ENCODE assay signal across 14 mouse cellular contexts in genomic region chr2:129227011-129227529, GRCm38 (mm10). TPM values are rescaled to one million over a fixed set of nuclear protein-coding genes. Genes with fewer than 3 reads are reported as not detected.
A peak's percentile ranks its signal among the peaks of the same experiment; 100 is the strongest.
DNase-seq lines count a peak whose midpoint lies in the region; ATAC-seq and TF ChIP-seq lines count a peak whose summit lies in the region.
"Had no signal": no experiment of that assay in that cellular context is flagged by ENCODE, and none has a peak within 500 bp of the region (broad histone marks: within the 10 kb centered on the region; RNA-seq: fewer than 3 reads in every experiment).

No protein-coding gene starts in this region.

- H3K4me3 ChIP-seq in heart, embryonic 13.5 days: no peak overlapping the region
- H3K4me3 ChIP-seq in E14TG2a.4 (replicated peaks; ENCODE audit: low read length): peak overlapping the region; percentile 59
- H3K4me3 ChIP-seq in ES-E14 (ENCODE audit: insufficient read depth in 1 of 2, low read depth in 1 of 2, low read length in 2 of 2, poor library complexity in 1 of 2, severe bottlenecking in 1 of 2): peak overlapping the region; percentile 1 to 42; a peak in 2 of 4 replicates
- H3K4me3 ChIP-seq in liver, embryonic 11.5 days (ENCODE audit: low read depth, low read length): no peak overlapping the region
- H3K4me3 ChIP-seq: embryonic facial prominence, embryonic 13.5 days; neural tube, embryonic 15.5 days had no signal

- DNase-seq in heart, postnatal 14 days: no peak
- no peak for DNase-seq in ES-E14 (ENCODE audit: low read depth, low spot score)
- no peak for DNase-seq in liver, embryonic 11.5 days (ENCODE audit: low spot score)
- no peak for DNase-seq in B cell, adult 2 months
- no peak for DNase-seq in kidney, postnatal 36 days
- DNase-seq: cerebellum, adult 18-20 months; heart, postnatal 4 days; kidney, adult 9 months; spleen, adult 18-20 months had no signal

- 77% methylated on average over 7 of the region's 7 CpGs for WGBS in heart, embryonic 13.5 days
- 59% methylated on average over 7 of the region's 7 CpGs for whole genome bisulfite sequencing in liver, embryonic 11.5 days

- peak overlapping the region; percentile 24 for H3K27ac ChIP-seq in heart, embryonic 13.5 days (replicated peaks)
- peak overlapping the region; percentile 28; the same call in 1 of the 2 replicates for H3K27ac ChIP-seq in ES-E14 (ENCODE audit: insufficient read depth, low read depth, low read length, poor library complexity, severe bottlenecking)
- H3K27ac ChIP-seq in liver, embryonic 11.5 days (ENCODE audit: low read depth, low read length): peak overlapping the region; percentile 98
- H3K27ac ChIP-seq: embryonic facial prominence, embryonic 13.5 days; neural tube, embryonic 15.5 days had no signal

- no peak for TF ChIP-seq CTCF in E14TG2a.4 (conservative IDR thresholded peaks at IDR 0.05; ENCODE audit: low read length)

- intact Hi-C loops in heart, postnatal 14 days (cut with DNase I): no loop called here

- ATAC-seq in heart, embryonic 13.5 days (ENCODE audit: extremely low read depth, insufficient number of reproducible peaks, low FRiP score, low TSS enrichment): 0 out of 2 replicates have a peak, but pooled peaks have one; percentile 1
- no peak for ATAC-seq in liver, embryonic 11.5 days (replicated peaks; ENCODE audit: low FRiP score)
- ATAC-seq: forebrain, embryonic 14.5 days had no signal

- peaks cover 15% of the 10 kb centered on the region; the same call in 1 of the 2 replicates for H3K4me1 ChIP-seq in heart, embryonic 13.5 days
- H3K4me1 ChIP-seq in E14TG2a.4 (replicated peaks; ENCODE audit: low read depth, low read length) (peaks cover 42% of the 10 kb centered on the region), ES-E14 (ENCODE audit: control insufficient read depth in 2 of 2, insufficient read depth in 2 of 2, low read length in 2 of 2, poor library complexity in 1 of 2) (peaks cover 5 to 10% of the 10 kb centered on the region in 2 experiments; a peak in 2 of 4 replicates)
- H3K4me1 ChIP-seq in liver, embryonic 11.5 days (replicated peaks; ENCODE audit: control insufficient read depth, insufficient read depth, low read length): peaks cover 34% of the 10 kb centered on the region
- H3K4me1 ChIP-seq: embryonic facial prominence, embryonic 13.5 days; neural tube, embryonic 15.5 days had no signal

- H3K4me2 ChIP-seq in heart, embryonic 13.5 days: peak overlapping the region; percentile 41
- H3K4me2 ChIP-seq in liver, embryonic 11.5 days: peak overlapping the region; percentile 40
- H3K4me2 ChIP-seq: embryonic facial prominence, embryonic 13.5 days; neural tube, embryonic 15.5 days had no signal

- peak overlapping the region; percentile 0 for H3K9ac ChIP-seq in heart, embryonic 13.5 days
- H3K9ac ChIP-seq in ES-E14 (ENCODE audit: insufficient read depth, low read depth, low read length, poor library complexity, severe bottlenecking): no peak overlapping the region; the same call in 1 of the 2 replicates
- H3K9ac ChIP-seq in liver, embryonic 11.5 days (ENCODE audit: low read depth, low read length): peak overlapping the region; percentile 71
- H3K9ac ChIP-seq: embryonic facial prominence, embryonic 13.5 days; neural tube, embryonic 15.5 days had no signal

- no peaks in the 10 kb centered on the region for H3K9me3 ChIP-seq in heart, embryonic 13.5 days
- H3K9me3 ChIP-seq in E14TG2a.4 (ENCODE audit: low read length) (no peaks in the 10 kb centered on the region), ES-E14 (ENCODE audit: control insufficient read depth, insufficient read depth, low read depth, low read length) (no peaks in the 10 kb centered on the region)
- no peaks in the 10 kb centered on the region for H3K9me3 ChIP-seq in liver, embryonic 11.5 days (ENCODE audit: control insufficient read depth, low read length)
- H3K9me3 ChIP-seq: embryonic facial prominence, embryonic 13.5 days; neural tube, embryonic 15.5 days had no signal

- in situ Hi-C loops in ES-E14 (cut with MboI; ENCODE audit: low sequenced_read_pairs in 2 of 2, unreplicated experiment in 2 of 2): no loop called here

- H3K36me3 ChIP-seq in heart, embryonic 13.5 days: no peaks in the 10 kb centered on the region
- H3K36me3 ChIP-seq in E14TG2a.4 (ENCODE audit: insufficient read depth, low read length) (no peaks in the 10 kb centered on the region), ES-E14 (ENCODE audit: control insufficient read depth, insufficient read depth, low read length, poor library complexity, severe bottlenecking) (no peaks in the 10 kb centered on the region)
- H3K36me3 ChIP-seq in liver, embryonic 11.5 days (ENCODE audit: control insufficient read depth, insufficient read depth, low read length): no peaks in the 10 kb centered on the region
- H3K36me3 ChIP-seq: embryonic facial prominence, embryonic 13.5 days; neural tube, embryonic 15.5 days had no signal

- H3K27me3 ChIP-seq in heart, embryonic 13.5 days (replicated peaks): no peaks in the 10 kb centered on the region
- no peaks in the 10 kb centered on the region for H3K27me3 ChIP-seq in E14TG2a.4 (ENCODE audit: insufficient read depth, low read length)
- H3K27me3 ChIP-seq in liver, embryonic 11.5 days (replicated peaks; ENCODE audit: control insufficient read depth, insufficient read depth, low read length): no peaks in the 10 kb centered on the region
- H3K27me3 ChIP-seq: embryonic facial prominence, embryonic 13.5 days; neural tube, embryonic 15.5 days had no signal

TF ChIP-seq in ES-E14, 5 proteins besides CTCF, POLR2A, EP300 and RAD21:
- no peak for TF ChIP-seq ZNF384 (IDR thresholded peaks at IDR 0.05; ENCODE audit: low read depth, low read length)
- TF ChIP-seq HCFC1 (IDR thresholded peaks at IDR 0.05; ENCODE audit: borderline replicate concordance, insufficient read depth, low read length): no peak
- TF ChIP-seq MAFK (IDR thresholded peaks at IDR 0.05; ENCODE audit: insufficient read depth, low read depth, low read length): no peak
- no peak for TF ChIP-seq ZC3H11A (IDR thresholded peaks at IDR 0.05; ENCODE audit: borderline replicate concordance, low read depth, low read length)
- no peak for TF ChIP-seq CHD2 (IDR thresholded peaks at IDR 0.05; ENCODE audit: low read depth, low read length)

RNA-seq across cellular contexts. Expression of gene Slc20a1, which starts 28.5 kb away (rescaled TPM):
- polyA plus RNA-seq in heart, embryonic 13.5 days (2015; fragmentation: Nextera tagmentation; extraction: Ambion mirVana): 24.9 and 29.9 TPM in 2 replicates
- total RNA-seq in heart, postnatal 14 days (2021): 10 to 100 TPM; 14.0 to 16.8 TPM
- total RNA-seq in ES-E14 (2012; rRNA removed): 309 and 509 TPM in 2 replicates
- 69.5 and 71.8 TPM in 2 replicates for polyA plus RNA-seq in liver, embryonic 11.5 days (2014; fragmentation: Nextera tagmentation; extraction: Ambion mirVana)

Comparison
In these comparisons a context has a peak if more than half of its experiments do, and no peak if none do; other contexts are left out.
1. H3K27ac ChIP-seq: peak in every context shown above with its lines; median percentile 98 in liver, embryonic 11.5 days; 28 in ES-E14; 24 in heart, embryonic 13.5 days.
2. H3K4me3 ChIP-seq: peak in E14TG2a.4 (single experiment) and ES-E14 (2 of 2); none in heart, embryonic 13.5 days (single experiment) and liver, embryonic 11.5 days (single experiment).
3. RNA of gene Slc20a1, which starts 28.5 kb away (total RNA-seq): 309 to 509 TPM in ES-E14; 14.0 to 16.8 TPM in heart, postnatal 14 days; every median in the first group is over 10 times any median in the second.